Mouse (Mus musculus): ENCODE data around the gene Gm12355. TPM values are rescaled to one million over a fixed set of nuclear protein-coding genes. Genes with fewer than 3 reads are reported as not detected.

Gm12355 gene
- polyA plus RNA-seq, 1 experiment from 2014 or later: 1.3 TPM

GRCm38 (mm10) chr11:98598851-98599290 is 26.6 kb downstream of the Gm12355 start:
- Histone ChIP-seq H3K4me1 (peaks cover 10% of the 10 kb centered on the region; the same call in 1 of the 2 replicates), H3K27me3 (peaks cover 35% of the 10 kb centered on the region), H3K4me3 (no peak overlapping the region), H3K36me3 (ENCODE audit: poor library complexity, severe bottlenecking) (no peaks in the 10 kb centered on the region), H3K27ac (no peak overlapping the region), H3K9me3 (replicated peaks) (no peaks in the 10 kb centered on the region), H3K9ac (0 out of 2 replicates have a peak overlapping the region, but pooled peaks have one; percentile 16), H3K4me2 (peak overlapping the region; percentile 24)
- ATAC-seq: no peak
- WGBS: 56% methylated on average over 18 of the region's 18 CpGs

- Histone ChIP-seq H3K4me3 (no peak within 1 kb of the TSS), H3K9me3 (replicated peaks) (no peaks in the 10 kb centered on the region), H3K27ac (no peak within 1 kb of the TSS), H3K27me3 (peaks cover 35% of the 10 kb centered on the region), H3K4me1 (peaks cover 10% of the 10 kb centered on the region; the same call in 1 of the 2 replicates), H3K36me3 (ENCODE audit: poor library complexity, severe bottlenecking) (no peaks in the 10 kb centered on the region), H3K4me2 (peak within 1 kb of the TSS; percentile 24), H3K9ac (0 out of 2 replicates have a peak within 1 kb of the TSS, but pooled peaks have one; percentile 16)
- 79% methylated on average over 8 of the region's 8 CpGs for WGBS
- ATAC-seq: no peak
Measured at GRCm38 (mm10) chr11:98597991-98598390, 27.5 kb downstream of the Gm12355 start, which contains the start of gene Lrrc3c. TSS of gene Lrrc3c (plus strand) at chr11:98598291.

- 44% methylated on average over 6 of the region's 6 CpGs for WGBS
Measured at GRCm38 (mm10) chr11:98597363-98597762, 28.1 kb downstream of the Gm12355 start.

GRCm38 (mm10) chr11:98595955-98596354 is 29.5 kb downstream of the Gm12355 start:
- Histone ChIP-seq H3K4me1 (0 out of 2 replicates have a peak, but pooled peaks cover 5% of the 10 kb centered on the region), H3K27ac (no peak overlapping the region), H3K4me2 (no peak overlapping the region), H3K9ac (no peak overlapping the region), H3K27me3 (peaks cover 41% of the 10 kb centered on the region), H3K4me3 (no peak overlapping the region), H3K36me3 (ENCODE audit: poor library complexity, severe bottlenecking) (no peaks in the 10 kb centered on the region), H3K9me3 (replicated peaks) (no peaks in the 10 kb centered on the region)
- no peak for ATAC-seq
- WGBS: 64% methylated on average over 3 of the region's 3 CpGs

More at GRCm38 (mm10) chr11:98597363-98597762, 28.1 kb downstream of the Gm12355 start:
- Histone ChIP-seq H3K9ac (no peak overlapping the region), H3K9me3 (replicated peaks) (no peaks in the 10 kb centered on the region), H3K4me1 (peaks cover 9% of the 10 kb centered on the region; the same call in 1 of the 2 replicates), H3K4me3 (no peak overlapping the region), H3K27ac (no peak overlapping the region), H3K4me2 (no peak overlapping the region), H3K36me3 (ENCODE audit: poor library complexity, severe bottlenecking) (no peaks in the 10 kb centered on the region), H3K27me3 (peaks cover 35% of the 10 kb centered on the region)
- no peak for ATAC-seq

- 80% methylated on average over 10 of the region's 10 CpGs for WGBS
- Histone ChIP-seq H3K4me3 (no peak overlapping the region), H3K4me2 (no peak overlapping the region), H3K9ac (no peak overlapping the region), H3K36me3 (ENCODE audit: poor library complexity, severe bottlenecking) (no peaks in the 10 kb centered on the region), H3K27ac (no peak overlapping the region), H3K9me3 (replicated peaks) (no peaks in the 10 kb centered on the region), H3K4me1 (0 out of 2 replicates have a peak, but pooled peaks cover 5% of the 10 kb centered on the region), H3K27me3 (peaks cover 37% of the 10 kb centered on the region)
- ATAC-seq: no peak
Measured at GRCm38 (mm10) chr11:98595473-98595872, 30.0 kb downstream of the Gm12355 start.

- WGBS: 81% methylated on average over 6 of the region's 6 CpGs
Measured at GRCm38 (mm10) chr11:98595021-98595420, 30.4 kb downstream of the Gm12355 start.

GRCm38 (mm10) chr11:98590548-98591445 is 34.7 kb downstream of the Gm12355 start:
- no peak overlapping the region for H3K9ac ChIP-seq
- no peak overlapping the region for H3K4me3 ChIP-seq
- H3K4me2 ChIP-seq: no peak overlapping the region
- H3K9me3 ChIP-seq (replicated peaks): no peaks in the 10 kb centered on the region
- no peak for ATAC-seq
- H3K27ac ChIP-seq: no peak overlapping the region
- H3K4me1 ChIP-seq: peaks cover 23% of the 10 kb centered on the region
- peaks cover 20% of the 10 kb centered on the region for H3K27me3 ChIP-seq
- no peaks in the 10 kb centered on the region for H3K36me3 ChIP-seq (ENCODE audit: poor library complexity, severe bottlenecking)
- 74% methylated on average over 19 of the region's 19 CpGs for WGBS

More at GRCm38 (mm10) chr11:98595021-98595420, 30.4 kb downstream of the Gm12355 start:
- no peak for ATAC-seq
- no peak overlapping the region for H3K4me2 ChIP-seq
- no peaks in the 10 kb centered on the region for H3K36me3 ChIP-seq (ENCODE audit: poor library complexity, severe bottlenecking)
- H3K9me3 ChIP-seq (replicated peaks): no peaks in the 10 kb centered on the region
- no peak overlapping the region for H3K27ac ChIP-seq
- 0 out of 2 replicates have a peak, but pooled peaks cover 5% of the 10 kb centered on the region for H3K4me1 ChIP-seq
- H3K27me3 ChIP-seq: peaks cover 36% of the 10 kb centered on the region
- no peak overlapping the region for H3K4me3 ChIP-seq
- no peak overlapping the region for H3K9ac ChIP-seq

GRCm38 (mm10) chr11:98589306-98589705 is 36.2 kb downstream of the Gm12355 start:
- Histone ChIP-seq H3K36me3 (ENCODE audit: poor library complexity, severe bottlenecking) (no peaks in the 10 kb centered on the region), H3K9me3 (replicated peaks) (no peaks in the 10 kb centered on the region), H3K27ac (no peak overlapping the region), H3K4me1 (peaks cover 34% of the 10 kb centered on the region), H3K4me3 (no peak overlapping the region), H3K27me3 (peaks cover 17% of the 10 kb centered on the region), H3K4me2 (no peak overlapping the region), H3K9ac (no peak overlapping the region)
- 84% methylated on average over 8 of the region's 8 CpGs for WGBS
- no peak for ATAC-seq

- Histone ChIP-seq H3K4me2 (peak overlapping the region; percentile 93; the same call in 1 of the 2 replicates), H3K27ac (no peak overlapping the region), H3K4me1 (peaks cover 34% of the 10 kb centered on the region), H3K9ac (no peak overlapping the region), H3K9me3 (replicated peaks) (no peaks in the 10 kb centered on the region), H3K27me3 (peaks cover 17% of the 10 kb centered on the region), H3K36me3 (ENCODE audit: poor library complexity, severe bottlenecking) (no peaks in the 10 kb centered on the region), H3K4me3 (no peak overlapping the region)
- ATAC-seq: no peak
- 66% methylated on average over 6 of the region's 6 CpGs for WGBS
Measured at GRCm38 (mm10) chr11:98588833-98589281, 36.6 kb downstream of the Gm12355 start.

- H3K4me2 ChIP-seq: peak overlapping the region; percentile 93
- H3K9ac ChIP-seq: peak overlapping the region; percentile 86
- peak overlapping the region; percentile 32; the same call in 1 of the 2 replicates for H3K27ac ChIP-seq
- H3K36me3 ChIP-seq (ENCODE audit: poor library complexity, severe bottlenecking): peaks cover 7% of the 10 kb centered on the region
- peaks cover 34% of the 10 kb centered on the region for H3K4me1 ChIP-seq
- ATAC-seq: peak; percentile 41; the same call in 1 of the 2 replicates
- WGBS: 5% methylated on average over 20 of the region's 20 CpGs
- no peaks in the 10 kb centered on the region for H3K9me3 ChIP-seq (replicated peaks)
- H3K27me3 ChIP-seq: peaks cover 17% of the 10 kb centered on the region
- H3K4me3 ChIP-seq: peak overlapping the region; percentile 88
Measured at GRCm38 (mm10) chr11:98587684-98588546, 37.5 kb downstream of the Gm12355 start.

- peak within 1 kb of the TSS; percentile 75 for H3K27ac ChIP-seq
- H3K27me3 ChIP-seq: peaks cover 14% of the 10 kb centered on the region
- peak within 1 kb of the TSS; percentile 88 for H3K4me3 ChIP-seq
- peak within 1 kb of the TSS; percentile 86 for H3K9ac ChIP-seq
- WGBS: under 1% methylated on average over 49 of the region's 49 CpGs
- peak; percentile 98 for ATAC-seq
- peaks cover 34% of the 10 kb centered on the region for H3K4me1 ChIP-seq
- peaks cover 16% of the 10 kb centered on the region for H3K36me3 ChIP-seq (ENCODE audit: poor library complexity, severe bottlenecking)
- H3K4me2 ChIP-seq: peak within 1 kb of the TSS; percentile 93
- H3K9me3 ChIP-seq (replicated peaks): no peaks in the 10 kb centered on the region
Measured at GRCm38 (mm10) chr11:98586892-98587563, 38.4 kb downstream of the Gm12355 start, which contains the start of gene Ormdl3. TSS of gene Ormdl3 (minus strand) at chr11:98587368.
